Mouse (Mus musculus): Measurements from ENCODE around the gene Ankrd10.
A peak's percentile ranks its signal among the peaks of the same experiment; 100 is the strongest.
"Not testable (repeated sequence)": the region's sequence is repeated elsewhere in the genome, so short reads cannot be mapped to it uniquely, and the experiment has no call there.

The Ankrd10 gene

GRCm38 (mm10) chr8:11635611-11636081, at the start of gene Ankrd10:
TSS of gene Ankrd10 (minus strand) at chr8:11635757.
- DNase-seq (ENCODE audit: low spot score): peak; percentile 97

DNA sequence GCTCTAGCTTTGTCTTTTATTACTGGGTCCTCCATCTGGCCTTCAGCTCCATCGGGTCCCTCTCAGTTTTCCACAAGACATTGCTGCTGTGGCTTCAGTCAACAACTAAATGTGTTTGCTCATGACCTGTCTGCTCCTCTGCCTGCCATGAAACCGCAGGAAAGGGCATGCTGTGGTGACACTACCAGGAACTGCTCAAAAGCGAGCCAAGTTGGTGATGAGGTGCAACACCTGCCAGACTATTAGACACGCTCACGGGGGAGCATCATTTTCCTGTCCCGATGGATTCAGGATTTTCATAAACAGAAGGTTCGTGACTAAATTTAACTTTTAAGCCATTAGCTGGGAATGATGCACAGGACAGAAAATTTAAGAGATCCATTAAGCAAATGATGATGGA, 49.0 kb upstream of the Ankrd10 start:
- no peak for DNase-seq (ENCODE audit: low spot score)

- DNase-seq (ENCODE audit: low spot score): no peak
These were observed 32.8 kb upstream of the Ankrd10 start for GRCm38 (mm10) chr8:11668308-11668707.

DNA sequence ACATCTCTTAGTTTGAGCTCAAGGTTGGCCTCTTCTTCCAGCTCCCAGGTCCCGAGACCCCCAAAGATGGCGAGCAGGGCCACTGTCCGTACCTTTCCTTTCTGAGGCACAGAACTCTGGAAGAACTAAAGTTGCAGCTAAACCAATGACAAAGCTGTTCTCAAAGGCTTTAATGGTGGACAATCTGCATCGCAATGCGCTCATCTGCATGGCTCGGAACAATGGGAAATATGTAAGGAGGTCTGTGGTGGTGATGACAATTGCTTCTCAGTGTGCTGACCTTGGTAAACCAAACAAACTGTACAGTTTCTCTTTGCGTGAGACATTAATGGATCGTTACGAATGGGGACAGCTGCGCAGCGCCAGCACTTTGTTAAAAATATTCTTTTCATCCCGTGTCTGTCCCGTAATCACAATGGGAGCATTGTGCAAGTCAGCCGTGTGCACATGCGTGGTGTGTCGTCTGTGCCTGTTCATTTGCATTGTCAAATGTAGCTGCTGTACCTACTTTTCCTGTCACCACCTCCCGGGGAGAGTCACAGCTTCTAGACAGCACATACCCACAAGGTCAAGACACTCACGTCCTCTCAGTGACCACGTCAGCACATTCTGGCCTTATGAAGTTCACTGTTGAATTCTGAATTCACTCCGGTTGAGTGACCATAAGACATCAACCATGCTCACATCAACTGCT, 30.6 kb upstream of the Ankrd10 start:
- not testable (repeated sequence) for DNase-seq (ENCODE audit: low spot score)

DNA sequence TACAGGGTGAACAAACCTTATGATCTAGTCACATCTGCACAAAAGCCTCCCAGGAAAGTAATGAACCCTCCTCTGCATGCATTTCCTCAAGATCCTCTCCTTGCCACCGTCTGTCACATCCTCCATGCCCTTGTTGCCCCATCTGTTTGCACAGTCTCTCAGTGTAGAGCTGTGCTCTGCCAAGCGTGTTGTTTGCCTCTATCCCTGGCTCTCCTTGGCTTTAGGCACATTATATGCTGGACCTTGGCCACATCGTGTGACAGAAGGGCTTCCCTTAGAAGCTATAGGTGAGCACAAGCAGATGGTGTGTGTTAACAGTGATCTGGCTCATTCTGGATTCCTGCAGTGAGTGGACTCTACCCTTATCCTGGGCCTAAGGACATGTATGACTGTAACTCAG, 26.4 kb upstream of the Ankrd10 start:
- DNase-seq (ENCODE audit: low spot score): no peak

GRCm38 (mm10) chr8:11650021-11650420, 14.5 kb upstream of the Ankrd10 start:
- no peak for DNase-seq (ENCODE audit: low spot score)

DNA sequence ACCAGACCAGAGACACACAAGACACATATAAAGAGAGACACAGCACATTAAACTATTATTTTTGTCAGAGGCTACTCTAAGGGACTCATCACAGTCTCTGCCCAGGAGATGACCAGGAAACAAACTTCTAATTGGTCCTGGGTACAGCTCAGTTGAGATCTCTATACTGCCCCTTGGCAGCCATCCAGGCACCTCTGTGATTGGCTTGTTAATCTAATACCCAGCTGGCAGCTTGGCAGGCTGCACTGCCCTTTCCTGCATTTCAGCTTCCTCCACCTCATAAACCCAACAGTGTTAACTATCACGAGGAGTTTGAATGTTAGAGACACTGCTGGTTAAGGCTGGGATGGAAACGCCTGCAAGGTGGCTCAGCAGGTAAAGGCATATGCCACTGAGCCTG, 7.6 kb upstream of the Ankrd10 start:
- peak; percentile 25 for DNase-seq (ENCODE audit: low spot score)

DNA sequence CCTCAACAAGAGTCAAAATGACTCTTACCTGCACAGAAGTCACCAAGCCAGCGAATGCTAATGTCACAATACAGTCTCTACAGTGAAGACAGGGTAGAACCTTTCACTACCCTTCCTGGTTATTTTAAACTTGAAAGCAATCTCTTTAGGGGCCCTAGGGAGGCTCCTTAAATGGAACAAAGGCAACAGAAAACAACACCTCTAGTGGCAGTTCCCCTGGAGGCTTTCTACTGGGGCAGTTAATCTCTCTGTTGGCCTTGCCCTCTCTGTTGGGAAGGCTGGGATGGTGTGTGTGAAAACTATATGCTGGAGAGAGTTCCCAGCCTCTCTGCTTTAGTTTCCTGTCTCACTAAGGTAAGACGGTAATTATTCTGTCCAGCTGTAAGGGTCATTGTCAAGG, 5.0 kb upstream of the Ankrd10 start:
- no peak for DNase-seq (ENCODE audit: low spot score)

DNA sequence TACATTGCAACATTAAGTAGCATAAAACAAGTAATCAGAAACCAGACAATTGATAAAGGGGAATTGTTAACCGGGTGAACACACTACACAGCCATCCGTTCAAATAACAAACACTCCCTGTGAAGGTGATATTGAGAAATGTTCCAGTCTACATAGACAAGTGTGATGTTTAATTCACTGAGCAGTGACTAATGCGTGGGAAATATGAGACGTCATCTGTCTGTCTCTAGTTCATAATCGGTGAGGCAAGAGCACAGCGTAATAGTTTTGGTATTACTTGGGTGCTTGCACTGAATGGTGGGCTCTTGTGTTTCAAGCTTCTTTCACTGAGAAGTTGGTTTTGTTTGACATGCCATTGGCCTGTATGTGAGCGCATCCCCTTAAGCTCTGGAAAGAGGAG, 2.0 kb upstream of the Ankrd10 start:
- no peak for DNase-seq (ENCODE audit: low spot score)

- peak; percentile 95 for DNase-seq (ENCODE audit: low spot score)
These were observed 934 bp upstream of the Ankrd10 start for GRCm38 (mm10) chr8:11636324-11637057.

GRCm38 (mm10) chr8:11635012-11635577, 462 bp downstream of the Ankrd10 start:
- DNase-seq (ENCODE audit: low spot score): peak; percentile 59

GRCm38 (mm10) chr8:11634331-11635011, 1.1 kb downstream of the Ankrd10 start:
- DNase-seq (ENCODE audit: low spot score): no peak

DNA sequence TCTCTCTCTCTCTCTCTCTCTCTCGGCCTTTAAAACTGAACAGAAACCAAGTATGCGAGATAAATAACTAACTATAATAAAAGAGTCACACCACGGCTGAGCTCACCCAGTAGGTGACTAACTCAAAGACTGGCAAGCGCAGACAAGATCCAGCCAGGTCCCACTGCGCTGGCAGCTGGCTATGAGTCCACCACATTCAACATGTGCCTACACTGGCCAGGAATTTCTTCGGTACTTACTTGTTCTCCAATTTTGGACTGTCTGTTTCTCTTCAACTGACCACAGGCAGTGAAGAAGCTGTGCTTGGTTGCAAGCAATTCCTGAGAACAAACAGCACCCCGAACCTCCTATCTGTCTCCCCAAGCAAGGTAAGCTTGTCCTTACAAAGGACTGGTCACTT, 2.1 kb downstream of the Ankrd10 start:
- no peak for DNase-seq (ENCODE audit: low spot score)

- DNase-seq (ENCODE audit: low spot score): peak; percentile 66
These were observed 3.2 kb downstream of the Ankrd10 start for GRCm38 (mm10) chr8:11632406-11632805.

DNA sequence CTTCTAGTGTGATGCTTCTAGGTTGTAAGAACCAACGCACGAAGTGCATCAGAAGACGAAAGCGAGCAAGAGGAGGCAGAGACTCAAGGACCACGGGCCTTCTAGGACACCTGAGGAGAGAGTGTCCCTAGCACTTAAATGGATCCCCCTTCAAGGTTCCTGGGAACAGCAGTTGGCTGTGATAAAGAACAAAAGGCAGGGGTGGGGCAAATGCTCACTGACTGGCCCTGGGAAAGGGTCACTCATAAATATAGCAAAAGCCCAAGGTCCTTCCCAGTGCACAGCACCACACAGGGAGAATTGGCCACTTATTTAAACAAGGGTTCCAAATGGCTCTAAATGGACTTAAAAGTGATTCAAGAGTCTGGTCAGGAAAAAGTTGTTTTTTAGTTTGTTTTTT, 6.4 kb downstream of the Ankrd10 start:
- DNase-seq (ENCODE audit: low spot score): no peak

DNA sequence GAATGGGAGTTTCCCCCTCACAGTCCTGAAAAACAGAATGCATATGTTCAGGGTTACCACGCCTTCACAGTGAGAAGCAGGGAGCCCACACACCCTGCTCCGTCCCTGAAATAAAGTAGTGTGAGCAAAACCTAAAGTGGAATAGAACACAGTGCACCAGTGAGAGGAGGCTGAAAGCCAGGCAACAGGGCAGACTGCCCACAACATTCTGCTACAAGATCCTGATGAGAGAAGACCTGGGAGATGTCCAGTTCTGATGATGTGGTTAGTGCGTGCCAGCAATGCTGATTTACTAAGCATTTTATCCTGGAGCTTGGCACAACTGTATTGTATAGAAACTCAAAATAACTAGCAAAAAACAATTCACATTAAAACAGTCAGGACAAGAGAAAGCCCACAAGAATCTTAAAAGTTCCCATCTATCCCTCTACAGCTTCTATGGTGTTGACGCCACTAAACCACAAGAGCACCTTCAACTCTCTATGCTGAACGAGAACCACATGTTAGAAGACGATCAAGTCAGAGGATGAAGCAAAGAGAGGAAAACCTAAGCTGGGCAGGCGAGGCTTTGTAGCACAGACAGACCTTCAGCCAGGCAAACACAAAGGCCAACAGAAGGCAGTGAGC, 6.9 kb downstream of the Ankrd10 start:
- DNase-seq (ENCODE audit: low spot score): no peak

DNA sequence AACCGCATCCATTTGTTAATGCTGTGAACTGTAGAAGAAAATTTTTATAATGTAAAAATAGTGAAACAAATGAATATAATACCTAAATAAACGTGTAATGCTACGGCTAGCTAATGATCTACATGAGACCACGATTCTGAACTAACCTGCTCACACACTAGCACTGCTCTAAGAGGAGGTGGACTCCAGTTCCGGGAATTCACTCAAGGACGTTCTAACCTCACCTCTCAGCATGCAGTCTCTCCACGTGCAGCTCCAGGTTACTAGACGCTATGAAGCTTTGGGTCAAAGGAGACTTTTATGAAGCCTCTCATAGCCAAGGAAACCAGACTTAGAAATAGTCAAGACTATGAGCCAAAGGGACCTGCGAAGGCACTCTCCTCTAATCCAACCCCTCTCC, 7.8 kb downstream of the Ankrd10 start:
- no peak for DNase-seq (ENCODE audit: low spot score)

- DNase-seq (ENCODE audit: low spot score): no peak
These were observed 10.5 kb downstream of the Ankrd10 start for GRCm38 (mm10) chr8:11625084-11625483.

DNA sequence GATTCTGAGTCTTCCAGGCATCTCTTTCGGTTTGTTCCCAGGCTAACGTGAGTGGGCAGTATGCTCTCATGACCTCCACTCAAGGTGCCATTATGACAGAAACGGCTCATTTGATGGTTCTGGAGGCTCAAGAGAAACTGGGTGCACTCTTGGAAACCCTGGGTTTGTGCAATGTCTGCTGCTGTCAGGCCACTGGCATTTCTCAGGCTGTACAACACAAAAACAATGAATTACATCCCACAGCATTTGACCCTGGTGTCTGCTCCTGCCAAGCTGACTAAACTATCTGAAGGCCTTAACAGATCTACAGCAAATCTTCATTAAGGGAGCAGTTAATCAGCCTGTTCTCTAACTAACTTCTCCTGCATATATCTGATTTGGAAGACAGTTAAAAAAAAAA, 16.5 kb downstream of the Ankrd10 start:
- no peak for DNase-seq (ENCODE audit: low spot score)

DNA sequence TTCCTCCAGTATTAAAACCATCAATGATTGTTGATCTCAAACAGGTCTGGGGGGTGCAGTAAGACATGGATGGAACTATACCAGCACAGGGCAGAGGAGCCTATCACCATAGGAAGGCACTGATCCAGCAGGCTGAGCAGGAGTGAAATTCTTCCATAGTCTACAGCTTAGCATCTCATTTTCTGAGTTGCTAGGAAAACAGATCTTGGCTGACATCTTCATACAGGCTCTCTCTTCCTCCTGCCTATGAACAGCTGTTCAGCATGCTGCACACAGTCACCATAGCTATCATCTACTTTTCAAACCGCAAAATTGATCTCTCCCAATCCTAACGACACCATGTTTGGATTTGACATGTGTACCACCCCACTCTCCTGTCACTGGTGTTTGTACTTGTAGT, 17.5 kb downstream of the Ankrd10 start:
- DNase-seq (ENCODE audit: low spot score): no peak

DNA sequence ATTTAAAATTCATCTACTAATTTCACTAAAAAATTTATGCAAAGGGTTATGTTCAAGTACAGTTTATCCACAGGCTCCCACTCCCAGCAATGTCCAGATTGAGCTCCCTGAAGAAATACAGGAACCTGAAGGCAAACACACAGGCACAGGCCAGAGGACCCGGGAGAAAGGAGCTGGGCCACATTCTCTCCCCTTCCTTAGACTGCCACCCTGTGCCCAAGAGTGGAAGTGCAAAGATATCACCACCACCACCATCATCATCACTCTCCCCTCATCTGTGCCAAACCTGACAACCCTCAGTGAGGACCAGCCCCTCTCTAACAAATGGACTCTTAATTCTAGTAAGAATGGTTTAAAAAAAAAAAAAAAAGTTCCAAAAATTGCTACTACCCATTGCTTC, 19.3 kb downstream of the Ankrd10 start:
- DNase-seq (ENCODE audit: low spot score): peak; percentile 49

All from MN1 (cell line).